Mouse (Mus musculus): ENCODE measurements at regions not wholly inside any gene's neighbourhood (a gene's known extent, or its start where the extent isn't known, plus 50 kb on each side); places are given as distances from the start of the nearest gene placed in this dataset.
"Not testable (repeated sequence)": the region's sequence is repeated elsewhere in the genome, so short reads cannot be mapped to it uniquely, and the experiment has no call there.

DNA sequence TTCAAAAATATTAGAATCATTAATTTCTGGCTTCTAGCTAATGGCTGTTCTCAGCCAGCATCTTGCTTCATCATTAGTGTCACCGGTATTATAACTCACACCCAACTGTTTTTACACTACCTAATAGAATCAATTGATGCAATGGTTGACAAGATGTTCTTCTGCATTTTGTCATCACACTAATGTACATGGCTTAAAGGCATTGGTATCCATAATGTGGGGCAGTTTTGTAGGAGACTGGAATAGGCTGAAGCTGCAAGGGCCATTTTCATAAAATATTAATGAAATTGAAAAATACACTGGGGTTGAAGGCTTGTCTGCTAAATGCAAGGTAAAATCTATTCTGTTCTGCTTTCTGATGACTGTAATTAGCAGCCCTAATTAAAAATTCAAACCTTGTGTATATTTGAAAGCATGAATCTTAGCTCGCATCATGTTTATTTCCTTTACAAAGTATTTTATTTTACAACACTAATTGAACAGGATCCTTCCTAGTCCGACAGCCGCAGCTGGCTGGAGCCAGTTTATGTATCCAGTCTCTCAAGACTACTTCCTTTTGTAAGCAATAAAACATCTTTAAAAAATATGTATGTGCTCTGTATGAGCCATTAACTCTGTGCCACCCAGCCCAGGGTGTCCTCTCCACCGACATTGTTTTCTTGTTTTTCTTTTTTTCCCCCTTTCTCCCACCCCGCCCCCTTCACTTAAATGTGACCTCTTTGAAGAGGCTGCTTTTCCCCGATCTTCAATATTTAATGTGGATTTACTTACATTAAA, 259.6 kb downstream of the Pou4f1 start:
- no peak for DNase-seq (ENCODE audit: low spot score)

- DNase-seq (ENCODE audit: low spot score) = no peak
Measured at GRCm38 (mm10) chr14:104206602-104207001, 261.2 kb downstream of the Pou4f1 start.

DNA sequence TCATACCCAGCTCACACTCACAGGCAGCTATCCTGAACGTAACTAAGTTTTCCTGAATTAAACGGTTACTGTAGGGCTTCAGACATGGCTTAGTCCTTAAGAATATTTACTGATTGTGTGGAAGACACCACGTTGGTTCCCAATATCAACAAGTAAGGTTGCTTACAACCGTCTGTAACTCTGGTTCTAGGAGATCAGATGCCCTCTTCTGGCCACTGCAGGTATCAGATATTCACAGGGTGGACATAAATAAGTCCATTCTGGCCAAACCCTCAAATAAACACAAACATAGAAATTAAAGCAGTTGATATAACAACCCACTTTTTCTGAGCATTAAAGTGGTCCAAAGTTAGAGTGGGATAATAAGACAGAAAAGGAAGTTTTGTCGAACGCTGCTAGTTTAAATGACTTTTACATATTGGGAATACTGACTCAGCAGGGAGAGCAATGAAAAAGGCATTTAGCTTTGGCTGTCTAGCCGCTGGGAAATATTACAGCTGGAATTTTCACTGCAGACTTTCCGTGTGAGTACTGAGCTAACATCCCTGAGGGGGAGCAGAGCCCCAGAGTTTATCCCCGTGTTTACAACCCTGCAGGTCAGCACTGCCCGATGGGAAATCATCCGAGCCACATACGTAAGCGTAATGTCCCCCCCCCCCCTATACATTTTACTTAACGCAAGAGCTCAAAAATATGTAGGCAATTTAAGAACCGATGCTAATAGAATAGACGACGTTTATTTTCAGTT, 264.4 kb downstream of the Pou4f1 start:
- DNase-seq (ENCODE audit: low spot score) = no peak

DNA sequence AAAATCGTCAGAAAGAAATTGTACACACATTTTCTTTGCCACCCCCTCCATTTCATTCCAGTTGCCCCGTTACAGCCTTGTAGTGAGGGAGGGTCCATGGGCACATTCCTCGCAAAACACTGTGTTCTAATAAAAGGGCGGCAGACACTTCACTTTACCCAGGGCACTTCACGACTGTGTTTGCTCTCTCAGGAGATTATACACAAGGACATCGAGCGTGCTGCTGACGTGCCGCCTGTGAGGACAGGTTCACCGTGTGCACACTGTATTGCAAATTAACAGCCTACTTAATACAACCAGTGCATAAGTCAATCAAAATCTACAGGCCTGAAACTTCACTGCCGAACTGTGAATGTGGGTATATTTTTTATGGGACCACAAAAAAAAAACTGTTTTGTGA, 274.6 kb downstream of the Pou4f1 start:
- DNase-seq (ENCODE audit: low spot score) = no peak

DNA sequence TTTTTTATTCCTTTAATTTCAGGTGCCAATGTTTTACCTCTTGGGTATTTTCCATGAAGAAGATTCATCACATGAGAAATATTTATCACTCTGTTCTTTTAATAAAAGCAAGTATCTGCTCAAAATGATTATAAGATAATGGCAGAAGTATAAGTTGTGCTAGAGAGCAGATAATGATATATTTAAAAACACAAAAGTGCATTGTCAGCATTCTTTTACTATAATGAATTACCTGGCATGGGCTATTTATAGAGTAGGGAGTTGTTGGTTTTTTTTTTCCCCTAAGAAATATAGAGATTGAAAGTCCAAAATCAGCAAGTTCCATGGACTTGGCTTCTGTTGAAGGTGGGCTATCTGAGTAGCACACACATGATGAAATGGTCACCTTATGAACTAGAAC, 292.7 kb downstream of the Pou4f1 start:
- no peak for DNase-seq (ENCODE audit: low spot score)

GRCm38 (mm10) chr14:104146841-104147240, 302.6 kb upstream of the Ednrb start:
- DNase-seq (ENCODE audit: low spot score) = no peak

GRCm38 (mm10) chr14:104145395-104145794, 301.2 kb upstream of the Ednrb start:
- DNase-seq (ENCODE audit: low spot score) = no peak

GRCm38 (mm10) chr14:104114986-104115951, 271.1 kb upstream of the Ednrb start:
- DNase-seq (ENCODE audit: low spot score) = no peak

DNA sequence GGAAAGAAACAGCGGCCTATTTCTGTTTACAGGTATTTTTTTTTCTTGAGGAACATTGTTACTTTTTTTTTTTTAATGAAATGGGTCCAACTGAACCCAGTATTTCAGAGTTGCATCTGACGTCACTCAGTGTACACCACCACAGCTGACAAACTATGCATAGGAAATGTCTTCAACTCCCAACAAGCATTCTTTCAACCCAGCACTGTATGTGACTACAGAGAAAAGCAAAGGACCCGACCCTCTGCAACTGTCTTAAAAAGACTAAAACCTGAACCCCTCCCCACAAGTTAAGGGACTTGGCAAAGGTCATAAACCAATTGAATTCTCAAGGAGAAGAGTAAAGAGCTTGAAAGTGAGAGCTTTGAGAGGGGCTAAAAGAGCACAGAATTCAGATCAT, 270.0 kb upstream of the Ednrb start:
- DNase-seq (ENCODE audit: low spot score) = no peak

- no peak for DNase-seq (ENCODE audit: low spot score)
Measured at GRCm38 (mm10) chr14:104113448-104113847, 269.2 kb upstream of the Ednrb start.

DNA sequence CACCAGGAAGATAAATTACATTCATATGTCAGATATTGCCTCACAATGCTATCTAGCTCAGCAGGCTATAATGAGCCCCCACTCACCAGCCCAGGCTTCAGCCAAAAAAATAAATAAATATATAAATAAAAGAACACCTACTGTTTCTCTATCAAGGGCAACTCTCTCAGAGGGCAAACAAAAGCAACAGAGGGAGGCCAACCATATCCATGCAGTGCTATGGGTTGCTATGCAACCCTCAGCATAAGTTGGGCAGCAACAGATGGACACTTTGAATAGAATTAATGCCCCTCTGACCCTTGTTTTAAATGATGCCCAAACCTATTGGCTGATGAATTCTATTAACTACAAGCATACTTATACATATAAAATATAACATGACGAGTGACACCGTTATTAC, 242.2 kb upstream of the Ednrb start:
- DNase-seq (ENCODE audit: low spot score) = no peak

- not testable (repeated sequence) for DNase-seq (ENCODE audit: low spot score)
Measured at GRCm38 (mm10) chr14:104064199-104064598, 220.0 kb upstream of the Ednrb start.

- DNase-seq (ENCODE audit: low spot score) = no peak
Measured at GRCm38 (mm10) chr14:104053697-104054096, 209.5 kb upstream of the Ednrb start.

DNA sequence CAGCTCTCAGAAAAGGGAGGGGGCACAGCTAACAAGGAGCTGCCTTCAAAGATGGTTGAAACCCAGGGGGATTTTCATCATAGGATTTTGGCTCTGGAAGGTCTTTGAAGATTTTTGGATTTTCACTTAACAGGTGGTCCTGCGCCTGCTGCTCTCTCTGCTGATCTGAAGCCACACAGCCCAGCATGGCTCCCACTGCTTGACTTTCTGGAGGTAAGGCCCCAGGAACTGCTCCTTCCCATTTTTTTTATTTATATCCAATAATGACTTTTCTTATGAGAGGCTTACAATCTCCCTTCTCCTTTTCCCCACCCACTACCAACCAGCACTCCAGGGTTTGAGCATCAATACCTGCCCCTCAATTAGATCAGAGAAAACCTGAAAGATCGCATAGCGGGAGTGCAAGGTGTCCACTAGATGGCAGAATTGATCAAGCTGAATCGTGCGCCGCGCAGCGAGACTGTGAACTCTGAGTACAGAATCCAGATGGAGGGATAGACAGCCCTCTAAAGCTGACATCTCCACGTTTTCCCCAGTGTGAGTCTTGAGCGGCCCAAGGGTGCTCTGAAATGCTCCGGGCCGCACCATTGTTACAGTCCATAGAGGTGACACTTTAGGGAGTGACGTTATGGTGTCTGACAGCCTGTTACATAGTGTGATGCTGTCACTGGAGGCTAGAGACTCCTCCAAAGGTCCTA, 194.6 kb upstream of the Ednrb start:
- peak; percentile 23 for DNase-seq (ENCODE audit: low spot score)

DNA sequence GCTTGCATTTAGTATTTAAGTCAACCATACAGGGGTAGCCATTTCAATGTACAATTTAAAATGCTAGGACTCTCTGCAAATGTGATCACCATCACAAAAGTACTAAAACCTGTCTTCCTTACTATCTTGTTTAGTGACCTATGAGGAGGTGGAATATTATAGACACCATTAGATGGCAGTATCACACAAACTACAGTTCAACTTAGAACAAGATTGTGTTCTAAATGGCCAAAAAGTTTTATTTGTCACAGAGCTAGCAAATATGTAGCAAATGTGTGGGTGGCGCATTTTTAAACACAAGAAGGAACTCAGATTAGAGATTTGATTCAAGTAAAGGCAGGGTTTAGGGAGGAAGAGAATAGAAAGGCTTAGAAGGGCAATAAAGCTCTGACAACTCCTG, 189.4 kb upstream of the Ednrb start:
- no peak for DNase-seq (ENCODE audit: low spot score)

GRCm38 (mm10) chr14:104030784-104031470, 186.7 kb upstream of the Ednrb start:
- DNase-seq (ENCODE audit: low spot score) = no peak

- no peak for DNase-seq (ENCODE audit: low spot score)
Measured at GRCm38 (mm10) chr14:104029668-104030530, 185.7 kb upstream of the Ednrb start.

DNA sequence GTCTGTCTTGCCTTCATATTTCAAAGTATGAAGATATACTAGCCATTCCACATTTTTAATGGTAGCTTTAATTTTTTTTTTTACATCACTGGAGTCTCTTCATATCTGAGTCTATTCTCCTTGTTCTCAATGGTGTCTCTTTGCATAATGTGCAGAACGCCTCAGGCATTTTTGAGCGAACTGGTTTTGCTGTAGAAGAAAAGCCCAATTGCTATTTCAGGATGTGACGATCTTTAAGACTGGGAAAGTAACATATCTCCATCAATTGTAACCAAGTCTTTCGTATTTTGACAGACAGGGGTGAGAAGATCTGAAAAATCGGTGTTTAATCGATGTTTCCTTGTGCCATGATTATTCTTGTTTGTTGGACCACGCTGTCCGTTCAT, 183.7 kb upstream of the Ednrb start:
- DNase-seq (ENCODE audit: low spot score) = no peak

DNA sequence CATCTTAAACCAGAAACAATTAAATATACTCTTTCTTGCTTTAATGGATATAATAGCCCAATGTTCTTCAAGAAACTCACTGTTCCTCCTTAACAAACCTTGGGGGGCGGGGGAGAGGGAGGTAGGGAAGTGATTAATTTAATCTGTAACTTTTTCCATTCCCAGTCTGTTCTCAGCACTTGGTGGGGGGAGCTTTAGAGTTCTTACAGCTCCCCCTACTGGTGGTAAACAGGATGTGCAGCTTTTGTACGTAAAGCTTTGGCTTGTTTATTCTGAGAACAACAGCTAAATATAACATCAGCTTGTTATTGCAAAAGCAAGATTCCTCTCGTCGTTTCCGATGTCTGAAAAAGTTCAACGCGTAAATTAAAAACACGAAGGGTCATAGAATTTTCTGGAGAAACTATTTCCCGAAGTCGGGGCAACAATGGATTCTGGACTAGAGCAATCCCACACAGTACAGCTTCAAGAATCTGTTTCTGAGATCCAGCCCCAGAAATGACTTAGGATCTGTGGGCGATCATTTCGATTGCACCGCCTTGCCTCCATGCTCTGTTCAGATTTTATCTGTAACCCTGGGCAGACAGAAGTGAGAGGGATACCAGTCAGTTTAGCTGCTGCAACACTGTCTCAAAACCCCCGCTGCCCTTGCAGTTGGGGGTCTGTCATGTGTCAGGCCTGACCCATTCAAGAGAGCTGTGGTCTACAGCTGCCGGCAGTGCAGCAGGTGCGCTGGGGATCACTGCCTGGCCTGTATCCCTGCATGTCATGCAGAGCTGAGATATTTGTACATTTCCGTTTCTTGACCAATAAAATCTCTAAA, 183.1 kb upstream of the Ednrb start:
- peak; percentile 21 for DNase-seq (ENCODE audit: low spot score)
